Mouse (Mus musculus) cerebellum, postnatal 25 days (tissue): ENCODE data around the gene 2200002D01Rik.
A peak's percentile ranks its signal among the peaks of the same experiment; 100 is the strongest.
"Not testable (repeated sequence)": the region's sequence is repeated elsewhere in the genome, so short reads cannot be mapped to it uniquely, and the experiment has no call there.

Source experiments
- DNase-seq, 2 experiments: peaks; one replicate each; pipeline ENCODE4 v3.0.0; 2021; ENCODE audit warnings: mixed read lengths in 2 of 2

Gene 2200002D01Rik

DNA sequence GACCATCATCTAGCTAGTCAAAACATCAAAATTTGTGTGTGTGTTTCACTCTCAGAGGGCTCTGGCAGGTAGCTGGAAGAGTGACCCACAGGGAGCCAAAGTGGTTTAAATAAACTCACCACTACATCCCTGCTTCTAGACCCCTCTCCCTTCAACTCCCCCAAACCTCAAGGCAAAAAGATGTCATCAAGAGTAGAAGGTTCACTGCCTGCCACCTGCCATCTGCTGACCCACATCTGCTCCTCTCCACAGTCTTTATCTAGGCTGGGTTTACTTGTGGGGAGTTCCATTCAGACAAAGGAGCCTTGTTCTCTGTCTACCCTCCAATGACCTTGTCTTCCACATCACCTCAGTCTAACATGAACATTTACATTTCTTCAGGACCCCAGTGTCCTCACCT lies 31.0 kb upstream of the 2200002D01Rik start:
- no peak for DNase-seq

DNA sequence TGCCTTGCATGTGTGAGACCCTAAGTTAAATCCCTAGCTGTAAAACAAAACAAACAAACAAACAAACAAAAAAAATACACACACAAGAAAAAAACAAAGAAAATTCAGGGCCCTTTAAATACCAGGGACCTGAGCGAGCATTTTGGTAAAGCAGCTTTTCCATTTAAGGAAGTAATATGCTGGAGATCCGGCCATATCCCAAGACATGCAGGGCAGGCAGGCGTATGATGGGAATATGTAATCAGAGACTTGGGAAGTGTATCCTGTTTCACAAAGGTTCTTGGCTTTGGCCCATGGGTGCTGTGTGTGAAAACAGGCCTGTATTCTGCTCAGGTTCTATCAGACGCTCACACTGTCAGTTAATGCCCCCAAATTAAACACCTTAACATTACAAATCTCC lies 29.2 kb upstream of the 2200002D01Rik start:
- DNase-seq, result no peak

DNA sequence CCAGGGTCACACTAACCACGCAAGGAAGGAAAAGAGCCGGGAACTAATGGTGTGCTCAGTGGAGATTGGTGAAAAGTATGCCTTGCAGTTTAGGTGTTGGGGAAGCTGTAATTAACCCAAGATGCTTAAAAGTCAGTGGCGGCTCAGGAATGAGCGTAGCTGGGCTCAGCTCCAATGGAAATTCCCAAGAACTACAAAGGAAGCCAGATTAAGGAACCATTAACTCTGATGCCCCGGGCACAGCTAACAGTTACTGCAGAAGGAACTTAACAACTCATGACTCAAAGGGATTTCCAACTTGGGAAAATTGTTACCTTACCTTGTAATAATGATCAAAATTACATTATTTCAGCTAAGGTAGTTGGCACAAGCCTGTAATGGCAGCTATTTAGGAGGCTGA lies 28.4 kb upstream of the 2200002D01Rik start:
- no peak for DNase-seq

DNA sequence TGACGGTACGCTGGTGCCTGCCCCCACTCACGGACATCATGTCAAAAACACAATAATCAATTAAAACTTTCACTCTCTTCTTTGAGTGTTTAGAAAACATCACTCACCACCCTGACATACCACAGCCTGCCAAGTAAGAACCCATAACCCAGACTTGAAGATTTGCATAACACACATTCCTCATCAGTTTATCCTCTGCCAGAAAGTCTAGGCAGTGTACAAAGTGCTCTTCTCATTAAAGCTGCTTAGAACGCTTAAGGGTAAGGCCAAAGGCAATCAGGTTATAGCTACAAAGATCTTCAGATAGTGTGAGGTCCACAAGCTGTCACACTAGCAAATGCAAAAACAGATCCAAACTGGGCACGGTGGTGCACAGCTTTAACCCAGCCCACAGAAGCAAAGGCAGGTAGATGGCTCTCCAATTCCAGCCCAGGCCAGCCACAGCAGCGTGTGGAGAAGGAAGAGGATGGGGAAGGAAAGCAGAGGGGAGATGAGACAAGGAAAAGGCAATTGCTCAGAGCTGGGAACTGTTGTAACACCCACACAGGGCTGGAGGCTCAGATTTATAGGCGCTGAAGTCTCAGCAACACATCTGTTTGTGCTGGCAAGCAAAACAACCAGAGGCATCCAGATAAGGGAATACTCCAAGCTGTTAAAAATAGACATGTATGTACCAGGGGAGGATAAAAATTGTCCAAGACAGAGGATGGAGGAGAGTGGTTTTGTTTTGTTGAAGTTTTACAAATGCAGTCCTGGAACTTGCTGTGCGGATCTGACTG lies 23.6 kb upstream of the 2200002D01Rik start:
- DNase-seq, result no peak

DNA sequence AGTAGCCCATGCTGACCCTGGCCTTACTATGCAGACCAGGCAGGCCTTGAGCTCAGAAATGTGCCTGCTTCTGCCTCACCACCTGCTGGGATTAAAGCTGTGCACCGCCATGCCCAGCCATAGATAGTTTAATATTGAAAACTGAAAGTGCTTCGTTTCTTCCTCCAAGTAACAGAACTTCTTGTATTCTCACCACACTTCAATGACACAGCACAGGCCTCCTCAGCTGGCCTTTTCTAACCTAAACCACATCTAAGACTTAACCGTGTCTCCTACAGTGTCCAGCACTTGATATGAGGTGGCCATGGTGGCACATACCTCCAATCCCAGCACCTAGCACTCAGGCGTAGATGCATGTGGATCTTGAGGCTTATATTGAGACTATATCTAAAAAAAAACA lies 22.2 kb upstream of the 2200002D01Rik start:
- DNase-seq, result no peak

DNA sequence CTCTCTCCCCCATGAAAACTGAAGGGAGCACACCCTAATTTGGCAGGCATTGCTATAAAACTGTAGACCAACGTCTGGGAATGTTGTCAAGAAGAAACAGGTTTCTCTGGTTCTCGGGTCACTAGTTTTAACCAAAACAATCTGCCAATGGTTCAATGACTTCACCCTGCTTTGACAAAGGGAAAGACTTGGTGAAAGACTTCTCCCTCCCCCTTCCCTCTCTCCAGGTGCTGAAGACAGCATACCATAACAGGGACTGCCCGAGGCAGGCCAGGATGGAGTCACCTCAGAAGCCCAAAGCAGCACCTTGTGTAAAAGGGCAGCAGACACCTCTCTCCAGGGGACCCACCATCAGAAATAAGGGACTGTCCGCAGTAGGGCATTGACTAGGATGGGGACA lies 18.7 kb upstream of the 2200002D01Rik start:
- DNase-seq, result no peak

DNA sequence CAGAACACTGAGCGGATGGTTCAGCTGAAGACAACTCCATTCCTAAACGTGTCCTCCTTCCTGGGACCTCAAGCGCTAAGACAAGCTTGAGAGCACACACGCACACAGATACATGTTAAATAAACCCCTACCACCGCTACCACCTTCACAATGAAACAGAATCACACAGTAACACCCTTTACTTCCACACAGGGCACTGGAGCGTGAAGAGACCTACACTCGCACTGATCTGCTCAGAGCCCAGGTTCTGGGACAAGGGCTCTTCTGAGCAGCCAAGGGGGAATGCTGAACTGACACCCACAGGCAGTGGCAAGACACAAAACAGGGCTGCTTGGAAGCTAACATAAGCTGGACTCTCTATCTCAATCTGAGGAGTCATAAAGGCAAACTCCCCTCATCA lies 17.4 kb upstream of the 2200002D01Rik start:
- no peak for DNase-seq

DNA sequence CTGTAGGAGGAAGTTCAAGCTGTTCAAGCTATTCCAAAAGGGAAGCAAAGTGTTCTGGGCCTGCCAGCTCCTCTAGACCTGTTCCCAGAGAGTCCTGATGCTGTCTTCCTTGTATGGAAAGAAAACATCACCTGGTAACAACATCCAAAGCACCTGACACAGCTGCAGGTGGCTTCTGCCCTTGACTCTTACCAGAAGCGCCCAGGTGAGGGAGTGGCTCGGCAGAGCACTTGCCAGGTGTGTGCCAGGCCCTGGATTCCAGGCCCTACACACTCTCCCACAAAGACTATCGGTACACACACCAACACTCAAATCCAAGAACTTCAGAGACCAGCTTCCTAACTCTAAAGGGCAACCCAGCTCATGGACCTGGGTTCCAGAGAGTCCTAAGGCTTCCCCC lies 15.6 kb upstream of the 2200002D01Rik start:
- no peak for DNase-seq

DNA sequence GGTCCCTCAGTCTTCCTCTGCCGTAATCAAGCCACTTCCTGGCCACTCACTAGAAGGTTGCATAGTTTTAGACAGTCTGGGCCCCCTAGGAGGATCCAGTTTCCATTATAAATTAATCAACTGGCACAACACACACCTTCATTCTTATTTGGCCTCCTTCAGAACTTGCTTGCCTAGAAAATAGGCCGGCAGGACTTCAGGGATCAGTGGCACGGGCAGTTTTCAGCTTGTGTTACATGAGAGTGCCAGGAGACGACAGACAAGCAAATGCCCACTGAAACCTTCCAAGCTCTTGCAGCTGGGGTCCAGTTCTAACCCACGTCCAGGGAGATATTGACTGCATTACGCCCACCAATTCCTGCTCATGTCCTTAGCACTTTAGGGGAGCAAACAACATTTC lies 13.9 kb upstream of the 2200002D01Rik start:
- DNase-seq, result no peak

DNA sequence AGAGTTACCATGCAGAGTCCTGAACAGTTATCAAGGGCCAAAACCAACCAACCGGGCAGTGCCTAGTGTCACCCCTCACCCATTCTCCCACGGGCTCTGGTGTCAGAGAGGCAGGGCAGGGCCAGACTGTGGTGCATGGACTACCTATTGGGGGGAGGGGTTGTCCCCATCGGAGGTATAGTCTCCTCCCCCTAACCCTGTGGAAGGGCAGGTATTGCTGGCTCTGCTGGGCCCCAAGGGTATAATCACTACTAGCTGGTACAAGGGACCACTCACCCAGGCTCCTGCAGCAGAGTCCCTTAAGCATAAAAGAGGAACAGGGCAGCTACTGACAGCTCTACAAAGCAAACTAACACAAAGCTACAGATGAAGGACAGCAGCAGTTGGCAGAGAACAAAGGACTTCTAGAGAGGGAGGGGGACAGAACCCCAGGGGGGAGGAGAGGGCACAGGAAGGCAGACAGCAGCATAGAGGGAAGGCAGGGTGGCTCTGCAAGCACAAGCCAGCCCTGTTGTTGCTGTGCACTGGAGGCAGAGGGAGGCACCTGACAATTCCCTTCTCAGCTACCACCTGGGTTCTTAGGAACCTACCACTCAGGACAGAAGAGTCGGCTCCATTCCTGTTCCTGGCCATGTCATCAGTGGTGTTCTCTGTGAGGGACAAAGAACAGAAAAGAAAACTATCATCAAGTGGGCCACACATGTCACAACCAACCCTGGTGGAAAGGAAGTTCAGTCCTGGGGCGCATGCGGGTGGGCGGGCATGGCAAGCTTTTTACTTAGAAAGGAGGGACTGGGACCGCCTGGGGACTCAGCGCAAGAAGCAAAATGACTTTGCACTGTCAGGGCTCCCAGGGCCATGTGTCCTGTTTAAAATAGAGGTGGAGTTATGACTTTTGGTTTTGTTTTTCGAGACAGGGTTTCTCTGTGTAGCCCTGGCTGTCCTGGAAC lies 11.8 kb upstream of the 2200002D01Rik start:
- DNase-seq, result no peak

DNA sequence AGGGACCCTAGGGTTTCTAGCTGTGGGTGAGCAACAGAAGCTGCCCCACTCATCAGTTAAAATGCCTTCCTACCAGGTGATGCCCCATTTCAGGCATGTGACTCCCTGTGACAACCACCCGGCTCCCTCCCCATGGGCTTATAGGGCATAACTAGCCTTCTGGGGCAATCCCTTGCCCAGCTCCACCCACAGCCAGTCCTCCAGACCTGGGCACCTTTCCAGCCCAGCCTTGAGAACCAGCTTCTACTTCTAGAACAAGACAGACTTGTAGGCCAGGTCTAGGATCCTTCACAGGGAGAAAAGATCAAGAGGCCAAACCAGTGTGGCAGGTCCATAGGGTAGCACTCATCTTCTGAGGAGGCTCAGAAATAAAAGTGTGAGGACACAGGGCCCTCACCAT lies 9.1 kb upstream of the 2200002D01Rik start:
- DNase-seq, result no peak

DNA sequence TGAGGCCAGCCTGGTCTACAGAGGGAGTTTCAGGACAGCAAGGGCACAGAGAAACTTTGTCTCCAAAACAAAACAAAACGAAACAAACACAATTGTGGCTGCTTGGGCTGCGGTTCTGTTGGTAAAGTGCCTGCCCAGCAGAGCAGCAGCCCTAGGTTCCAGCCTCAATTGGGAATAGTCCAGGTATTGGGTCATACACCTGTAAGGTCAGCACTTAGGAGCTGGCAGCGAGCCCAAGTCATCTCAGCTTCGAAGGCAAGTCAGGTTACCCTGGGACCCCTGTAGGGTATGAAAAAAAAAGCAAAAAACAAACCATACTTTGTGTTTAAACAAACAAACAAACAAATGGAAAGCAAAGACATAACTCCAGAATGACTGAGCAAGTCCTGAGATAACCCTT lies 7.6 kb upstream of the 2200002D01Rik start:
- DNase-seq, result no peak

DNA sequence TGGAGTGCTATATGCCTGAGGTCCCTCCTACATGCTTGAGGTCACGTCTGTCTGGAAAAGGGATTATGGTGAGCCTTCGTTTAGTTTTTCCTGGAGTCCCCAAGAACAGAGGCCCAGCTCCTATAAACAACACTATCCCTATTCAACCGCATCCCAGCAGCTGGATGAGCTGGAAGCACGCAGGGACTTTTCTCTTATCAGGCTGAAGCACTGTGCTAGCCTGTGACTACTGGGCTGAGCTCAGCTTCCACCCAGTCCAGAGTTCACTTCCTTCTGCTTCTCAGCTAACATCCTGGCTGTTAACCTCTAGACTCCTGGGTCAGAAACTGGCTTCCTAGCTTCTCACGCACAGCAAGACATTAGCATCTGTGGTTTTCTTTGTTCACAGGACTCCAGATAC lies 5.6 kb upstream of the 2200002D01Rik start:
- DNase-seq, result no peak

DNA sequence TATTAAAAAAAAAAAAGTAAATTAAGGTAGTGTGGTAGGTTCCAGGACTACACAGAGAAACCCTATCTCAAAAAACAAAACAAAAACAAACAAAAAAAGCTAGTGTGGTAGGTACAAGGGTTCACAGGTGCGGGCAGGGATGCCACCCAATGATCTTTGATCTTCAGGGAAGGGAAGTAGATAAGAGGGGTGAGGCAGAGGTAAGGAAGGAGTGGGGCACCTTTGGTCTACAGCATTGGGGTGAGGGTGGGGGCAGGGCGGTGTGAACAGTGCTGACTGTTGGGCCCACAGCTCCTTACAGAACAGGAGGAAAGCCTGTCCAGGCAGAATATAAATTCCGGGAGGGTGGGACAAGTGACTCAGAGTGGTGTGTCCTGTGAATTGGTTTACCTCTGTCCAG lies 2.9 kb upstream of the 2200002D01Rik start:
- no peak for DNase-seq

DNA sequence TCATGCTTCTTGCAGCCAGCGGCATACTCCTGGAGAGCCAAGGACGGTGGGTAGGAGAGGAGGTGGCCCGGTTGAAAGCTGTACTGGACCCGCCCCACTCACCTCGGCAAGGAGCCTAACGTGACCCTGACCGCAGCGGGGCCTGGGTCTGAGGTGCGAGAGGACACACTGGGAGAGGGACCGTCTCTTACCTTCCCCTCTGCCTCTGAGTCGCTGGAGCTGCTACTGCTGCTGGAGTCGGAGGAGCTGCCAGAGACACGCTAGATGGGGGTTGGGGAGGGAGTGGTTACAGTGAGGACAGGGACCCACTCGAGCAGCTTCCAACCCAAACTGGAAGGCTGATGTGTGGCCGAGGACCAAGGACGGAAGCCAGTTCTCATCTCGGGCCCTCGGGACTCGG lies 560 bp downstream of the 2200002D01Rik start:
- peak in 1 of 2 experiments; percentile 18 for DNase-seq

DNA sequence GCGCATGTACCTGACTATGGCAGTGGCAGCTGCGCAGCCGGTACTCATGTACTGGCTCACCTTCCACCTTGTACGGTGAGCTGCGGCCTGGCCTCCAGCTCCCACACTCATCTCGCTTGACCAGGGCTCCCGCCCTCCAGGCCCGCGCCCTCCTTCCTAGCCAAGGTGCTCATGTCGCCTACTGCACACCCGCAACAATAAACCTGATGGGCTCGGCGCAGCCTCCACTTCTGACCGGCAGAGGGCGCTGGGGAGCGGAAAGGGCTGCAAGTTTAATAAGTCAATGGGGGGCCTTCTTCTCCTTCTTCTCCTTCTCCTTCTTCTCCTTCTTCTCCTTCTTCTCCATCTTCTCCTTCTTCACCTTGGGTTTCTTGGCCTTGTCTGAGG lies 959 bp downstream of the 2200002D01Rik start:
- DNase-seq, result peak; percentile 79 to 88

DNA sequence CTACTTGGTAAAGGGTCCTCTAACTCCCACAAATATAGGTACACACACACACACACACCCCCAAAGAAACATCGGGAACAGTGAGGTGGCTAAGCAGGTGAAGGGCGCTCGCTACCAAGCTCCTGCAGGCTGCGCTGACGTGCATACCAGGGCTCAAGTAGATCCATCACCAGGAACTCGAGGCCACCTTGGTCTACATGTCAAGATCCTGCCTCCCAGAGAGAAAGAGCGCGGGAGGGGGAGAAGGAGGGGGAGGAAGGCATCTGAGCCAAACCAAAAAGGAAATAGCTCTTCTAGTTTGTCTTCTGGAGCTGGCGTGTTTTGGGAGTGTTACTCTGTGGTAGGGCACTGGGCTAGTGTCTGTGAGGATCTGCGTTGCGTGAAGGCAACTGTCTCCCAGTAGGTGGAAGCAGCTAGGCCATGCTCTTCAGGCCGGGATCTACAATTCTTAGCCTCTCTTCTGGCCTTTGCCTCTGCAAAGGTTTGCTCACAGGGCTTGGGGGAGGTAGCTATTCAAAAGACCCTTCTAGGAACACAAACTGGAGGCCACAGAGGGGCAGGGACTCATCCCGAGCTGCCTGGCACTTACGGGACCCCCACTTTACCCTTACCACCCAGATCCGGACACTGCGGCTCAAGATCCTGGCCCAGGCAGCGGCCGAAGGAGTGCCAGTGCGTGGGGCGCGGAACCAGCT lies 1.5 kb downstream of the 2200002D01Rik start:
- no peak for DNase-seq

DNA sequence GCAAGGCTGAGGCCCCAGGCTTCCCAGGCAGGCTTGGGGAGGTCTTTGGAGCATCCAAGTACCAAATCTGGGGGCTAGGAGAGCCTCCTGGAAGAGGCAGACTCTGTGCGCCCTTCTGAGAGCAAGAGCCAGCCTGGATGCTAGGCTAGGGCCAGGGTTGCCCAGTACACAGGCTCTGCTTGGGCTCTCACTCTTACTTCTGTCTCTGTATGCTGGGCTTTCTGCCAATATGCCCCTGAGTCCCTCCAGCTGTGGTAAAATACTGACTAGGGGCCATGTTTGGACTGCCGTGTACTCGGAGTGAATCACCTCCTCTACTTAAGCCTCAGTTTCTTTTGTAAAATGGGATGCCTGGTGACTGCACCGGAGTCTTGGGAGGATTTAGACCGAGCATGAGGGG lies 2.3 kb downstream of the 2200002D01Rik start:
- DNase-seq, result no peak

DNA sequence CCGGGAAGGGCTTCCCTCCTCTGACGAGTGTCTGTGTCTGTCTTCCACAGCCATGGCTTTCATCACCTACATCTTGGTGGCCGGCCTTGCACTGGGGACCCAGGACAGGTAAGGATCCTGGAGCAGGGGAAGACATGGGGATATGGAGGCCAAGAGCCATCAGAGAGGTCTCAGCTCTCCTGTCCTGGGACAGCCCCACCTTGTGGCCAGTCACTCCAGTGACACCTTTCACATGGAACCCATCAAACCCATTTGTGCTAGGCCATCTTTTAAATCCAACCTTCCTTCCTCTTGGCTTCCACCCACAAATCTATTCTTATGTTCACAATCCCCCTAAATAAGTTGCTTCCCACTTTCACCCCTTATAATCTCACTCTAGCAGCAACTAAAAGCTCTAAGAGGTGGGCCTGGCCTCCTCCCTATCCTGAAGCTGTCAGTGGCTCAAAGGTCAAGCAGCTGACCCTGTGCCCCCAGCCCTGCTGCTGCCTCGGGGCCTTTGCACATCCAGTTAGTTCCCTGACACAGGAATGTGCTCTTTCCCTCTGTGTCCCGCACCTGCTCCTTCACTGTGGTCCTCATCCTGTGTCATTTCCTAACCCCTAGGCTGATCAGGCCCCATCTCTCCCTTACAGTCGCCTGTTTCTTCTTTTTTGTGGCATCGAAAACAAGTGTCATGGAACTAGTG lies 3.4 kb downstream of the 2200002D01Rik start:
- peak in 1 of 2 experiments; percentile 48 for DNase-seq

DNA sequence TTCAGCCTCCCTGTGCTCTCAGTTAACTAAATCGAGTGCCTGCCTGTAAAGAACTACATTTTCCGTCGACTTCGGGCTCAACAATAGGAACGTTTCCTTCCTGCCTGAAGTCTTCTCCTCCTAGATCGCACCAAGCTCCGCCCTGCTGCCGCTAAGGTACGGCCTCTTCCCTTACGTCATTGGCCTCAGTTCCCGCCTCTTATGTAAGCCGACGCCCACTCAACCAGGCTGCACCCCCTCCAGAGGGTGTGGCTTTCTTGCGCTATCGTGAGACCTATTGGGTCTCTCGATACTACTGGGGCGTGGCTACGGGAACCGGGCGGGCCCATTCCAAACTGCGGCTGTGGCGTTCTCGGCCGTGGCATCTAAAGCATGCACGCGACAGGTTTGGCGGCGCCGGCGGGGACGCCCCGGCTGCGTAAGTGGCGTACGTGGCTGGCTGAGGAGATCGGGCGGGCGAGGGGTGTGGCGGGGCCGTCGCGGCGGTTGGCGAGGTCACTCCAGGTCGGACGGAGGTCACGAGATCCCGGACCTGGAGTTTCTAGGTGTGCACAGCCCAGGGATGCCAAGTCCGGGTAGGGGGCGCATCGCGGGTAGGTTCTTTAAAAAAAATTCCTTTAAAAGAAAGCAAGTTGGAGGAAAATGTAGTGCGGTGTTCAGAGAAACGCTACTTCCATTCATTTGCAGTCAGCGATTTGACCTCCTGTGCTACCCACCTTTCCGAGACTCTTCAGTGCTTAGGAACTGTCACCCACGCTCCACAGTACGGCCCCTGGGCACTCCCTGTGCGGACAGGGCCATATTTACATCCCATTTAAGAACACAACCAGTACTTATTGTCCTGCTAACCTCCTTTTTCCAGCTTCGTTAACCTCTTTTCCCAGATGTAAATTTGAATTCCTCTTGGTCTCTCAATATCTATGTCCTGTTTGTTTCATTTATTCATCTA lies 10.0 kb downstream of the 2200002D01Rik start, which contains the start of gene Yif1b:
TSS of gene Yif1b (plus strand) at position 311 of the 949 bp plus-strand sequence.
- peak; percentile 97 to 98 for DNase-seq

DNA sequence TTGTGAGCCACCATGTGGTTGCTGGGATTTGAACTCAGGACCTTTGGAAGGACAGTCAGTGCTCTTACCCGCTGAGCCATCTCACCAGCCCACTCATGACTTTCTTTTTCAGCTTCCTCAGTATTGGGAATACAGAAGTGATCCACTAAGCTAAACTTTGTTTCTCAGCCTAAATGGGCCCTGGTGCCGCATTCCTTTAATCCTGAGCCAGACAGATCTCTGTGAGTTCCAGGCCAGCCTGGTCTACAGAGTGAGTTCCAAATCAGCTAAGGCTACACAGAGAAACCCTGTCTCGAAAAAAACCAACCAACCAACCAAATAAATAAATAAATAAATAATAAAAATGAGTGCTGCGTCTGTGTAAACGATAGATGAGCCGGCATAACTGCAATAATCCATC lies 10.7 kb downstream of the 2200002D01Rik start:
- DNase-seq, result not testable (repeated sequence)
